Mouse (Mus musculus) small intestine, adult 2 months (tissue): Measurements from ENCODE around the gene Adar.
A peak's percentile ranks its signal among the peaks of the same experiment; 100 is the strongest.

ENCODE experiments used
- CTCF ChIP-seq: fragments of 200-500 bp; IDR thresholded peaks from 2 replicates; pipeline ENCODE4 v1.5.1; 2012; ENCODE audit warnings: low read depth, mild to moderate bottlenecking, control low read depth, inconsistent platforms, low read length, moderate library complexity, mixed read lengths; ENCODE audit not compliant: insufficient replicate concordance, insufficient read length; ENCODE audit errors: extremely low read depth
- POLR2A ChIP-seq: fragments of 200-500 bp; IDR thresholded peaks from 2 replicates; pipeline ENCODE4 v1.6.1; 2012; ENCODE audit warnings: low read depth, mild to moderate bottlenecking, control low read depth, inconsistent platforms, low read length, moderate library complexity

GRCm38 (mm10) chr3:89772968-89773709 lies 58.3 kb downstream of the Adar start, which contains the start of gene Ube2q1:
- TF ChIP-seq POLR2A (peak; percentile 12; the same call in 1 of the 2 replicates), CTCF (no peak)
